Mouse (Mus musculus) ES-E14 (cell line): ENCODE data around the gene Rtp1.

ENCODE experiments used
- CHD2 ChIP-seq: IDR thresholded peaks from 2 replicates; pipeline ENCODE4 v1.6.1; 2014; ENCODE audit warnings: mild to moderate bottlenecking, low read depth, low read length, inconsistent platforms
- MAFK ChIP-seq: IDR thresholded peaks from 2 replicates; pipeline ENCODE4 v1.6.1; 2014; ENCODE audit warnings: mild to moderate bottlenecking, low read depth, low read length, inconsistent platforms; ENCODE audit not compliant: insufficient read depth
- ZC3H11A ChIP-seq: IDR thresholded peaks from 2 replicates; pipeline ENCODE4 v1.6.1; 2012; ENCODE audit warnings: low read depth, mild to moderate bottlenecking, inconsistent platforms, low read length, borderline replicate concordance
- ZNF384 ChIP-seq: IDR thresholded peaks from 2 replicates; pipeline ENCODE4 v1.6.1; 2012; ENCODE audit warnings: low read depth, low read length, inconsistent platforms

DNA sequence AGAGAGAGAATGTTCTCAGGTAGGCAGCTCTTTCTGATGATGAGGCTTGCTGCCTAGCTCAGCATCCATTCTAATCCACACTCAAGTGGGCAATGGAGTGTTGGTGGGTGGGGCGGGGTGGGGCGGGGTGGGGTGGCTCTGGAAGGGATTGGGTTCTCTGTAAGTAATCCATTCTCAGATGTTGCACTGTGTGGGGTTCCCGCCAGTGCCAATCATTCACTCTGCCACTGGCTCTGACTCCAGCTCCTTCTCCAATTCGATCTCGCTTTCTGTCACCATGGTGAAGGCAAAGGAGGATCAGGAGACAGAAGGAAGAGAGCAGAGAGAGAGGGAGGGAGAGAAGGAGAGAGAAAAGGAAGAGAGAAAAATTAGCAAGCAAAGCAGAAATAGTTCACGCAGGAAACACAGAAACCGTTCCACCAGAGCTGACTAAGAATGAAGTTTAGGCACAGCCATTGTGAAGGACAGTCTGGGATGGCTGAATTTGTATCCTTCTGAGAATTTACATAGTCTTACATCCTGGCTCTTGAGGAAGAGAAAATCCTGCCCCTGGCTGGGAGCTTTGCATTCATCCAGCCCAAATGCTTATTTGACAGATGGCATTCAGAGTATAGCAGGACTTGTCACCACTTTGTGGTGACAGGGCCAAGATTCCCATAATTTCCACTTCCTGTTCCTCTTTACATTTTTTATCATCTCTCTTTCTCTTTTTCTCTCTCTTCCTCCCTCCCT, 51.1 kb downstream of the Rtp1 start:
- no peak for TF ChIP-seq ZC3H11A
- no peak for TF ChIP-seq MAFK
- TF ChIP-seq CHD2 = no peak
- TF ChIP-seq ZNF384 = no peak
